Mouse (Mus musculus) adrenal gland, adult (tissue): ENCODE results near the gene Ccdc40.

ENCODE experiments used
- DNase-seq, 2 experiments: peaks; one replicate each; pipeline ENCODE4 v3.0.0; 2022 to 2023; ENCODE audit warnings: low spot score in 1 of 2; ENCODE audit not compliant: inconsistent age in 2 of 2

Ccdc40 gene

GRCm38 (mm10) chr11:119228091-119228781 is at the start of gene Ccdc40, which contains the start of gene Tbc1d16:
Gene Ccdc40 (plus strand): TSS chr11:119228572.
Gene Tbc1d16 (minus strand): TSS chr11:119228499.
- DNase-seq = peak; percentile 76 to 89

DNA sequence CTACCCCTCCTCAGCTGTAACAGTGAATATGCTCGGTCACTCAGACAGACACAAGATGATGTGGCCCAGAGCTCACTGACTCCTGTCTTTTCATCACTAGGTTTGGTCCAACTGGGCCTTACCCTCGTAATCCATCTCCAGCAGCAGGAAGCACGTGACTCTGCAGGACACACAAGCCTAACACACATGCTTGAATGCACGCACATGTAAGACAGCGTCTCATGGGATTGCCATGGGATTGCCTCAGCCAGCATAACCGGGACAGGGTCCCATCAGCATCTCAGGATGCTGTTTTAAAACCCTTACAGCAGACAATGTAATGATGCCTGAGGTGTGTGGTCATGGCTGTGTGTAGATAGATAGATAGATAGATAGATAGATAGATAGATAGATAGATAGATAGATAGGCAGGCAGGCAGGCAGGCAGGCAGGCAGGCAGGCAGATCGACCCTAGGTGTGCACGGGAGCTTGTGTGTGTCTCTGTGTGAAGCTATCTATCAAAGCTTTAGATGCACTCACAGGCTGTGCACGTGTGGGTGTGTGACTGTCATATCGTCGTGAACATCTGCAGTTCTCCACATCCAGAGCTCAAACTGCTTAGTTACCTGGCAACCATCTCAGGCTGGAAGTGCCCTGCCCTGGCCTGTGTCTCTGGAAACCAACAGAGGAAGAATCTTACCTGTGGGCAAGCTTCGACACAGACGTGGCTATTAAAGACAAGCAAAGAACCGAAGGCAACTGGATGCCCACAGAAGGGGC is 47.4 kb upstream of the Ccdc40 start:
- DNase-seq = no peak

DNA sequence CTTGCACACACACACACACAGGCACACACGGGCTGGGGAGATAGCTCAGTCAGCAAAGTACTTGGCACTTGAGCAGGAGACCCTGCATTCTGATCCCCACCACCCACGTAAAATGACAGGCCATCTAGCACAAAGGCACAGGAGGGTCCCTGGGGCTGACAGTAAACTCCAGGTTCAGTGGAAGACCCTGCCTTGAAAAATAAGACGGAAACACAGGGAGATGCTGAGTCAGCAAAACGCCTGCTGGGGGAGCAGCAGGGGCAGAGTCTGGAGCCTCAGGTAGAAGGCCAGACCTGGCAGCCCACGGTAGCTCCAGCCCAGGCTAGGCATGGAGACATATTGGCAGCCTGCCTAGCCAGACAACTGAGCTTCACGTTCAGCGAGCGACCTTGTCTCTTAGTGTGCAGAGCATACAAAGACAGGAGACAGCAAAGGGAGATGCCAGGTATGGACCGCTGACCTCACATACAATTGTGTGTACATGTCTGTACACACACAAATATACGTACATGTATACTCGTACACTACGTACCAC is 46.4 kb upstream of the Ccdc40 start:
- DNase-seq = no peak

GRCm38 (mm10) chr11:119183684-119184310 is 44.6 kb upstream of the Ccdc40 start:
- peak in 1 of 2 experiments; percentile 44 for DNase-seq

DNA sequence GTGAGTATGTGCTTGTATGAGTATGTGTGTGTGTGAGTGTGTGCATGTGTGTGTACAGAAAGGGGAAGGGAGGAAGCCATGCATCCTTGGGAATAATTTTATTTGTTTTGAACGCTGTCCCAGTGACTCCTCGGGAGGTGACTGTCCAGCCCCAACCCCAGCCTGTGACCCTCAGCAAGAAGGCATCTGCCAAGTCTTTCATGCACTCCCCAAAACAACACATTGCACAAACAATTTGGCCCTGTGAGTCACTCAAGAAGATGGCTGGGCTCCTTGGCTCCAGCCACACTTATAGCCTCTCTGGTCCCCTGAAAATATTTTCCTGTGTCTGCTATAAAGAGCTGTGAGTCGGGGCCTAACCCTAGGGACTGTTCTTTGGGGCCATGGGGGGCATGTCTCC is 42.0 kb upstream of the Ccdc40 start:
- peak; percentile 64 to 89 for DNase-seq

- DNase-seq = peak; percentile 89 to 95
Observed at GRCm38 (mm10) chr11:119186989-119187799, 41.2 kb upstream of the Ccdc40 start.

DNA sequence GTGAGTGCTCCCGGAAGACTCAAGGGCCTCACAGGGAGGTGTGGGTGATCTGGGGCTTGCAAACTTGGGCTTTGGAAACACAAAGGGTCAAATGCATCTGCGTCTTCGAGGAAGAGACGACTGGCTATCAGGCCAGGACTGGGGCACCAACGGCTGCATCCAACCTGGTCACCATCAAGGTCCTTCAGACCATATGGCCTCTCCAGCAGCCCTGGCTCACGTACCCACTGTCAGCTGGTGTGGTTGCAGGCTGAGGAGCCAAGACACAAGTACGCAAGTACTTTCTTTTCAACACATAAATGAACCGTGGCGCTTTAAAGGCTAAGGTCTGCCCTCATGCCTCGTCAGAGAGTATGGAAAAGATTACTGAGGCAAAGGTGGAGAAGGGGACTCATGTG is 40.6 kb upstream of the Ccdc40 start:
- no peak for DNase-seq

DNA sequence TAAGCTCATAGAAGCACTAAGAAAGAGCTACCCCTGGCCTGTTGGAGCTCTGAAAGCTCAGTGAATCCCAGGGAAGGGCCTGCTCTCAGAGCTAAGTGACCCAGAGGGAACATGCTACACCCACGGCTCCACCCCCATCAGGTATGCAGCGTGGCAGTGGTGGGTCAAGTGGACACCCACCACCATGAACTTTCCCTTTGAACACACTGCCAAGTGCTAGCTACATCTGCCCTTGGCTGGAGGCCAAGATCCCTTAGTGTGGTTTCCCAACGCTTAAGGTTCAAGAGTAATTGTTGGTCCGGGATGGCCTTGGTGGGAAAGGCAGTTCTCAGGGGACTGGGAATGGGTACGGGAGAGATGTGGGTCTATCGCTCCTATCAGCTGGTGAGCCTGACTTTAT is 40.0 kb upstream of the Ccdc40 start:
- peak; percentile 74 to 92 for DNase-seq

DNA sequence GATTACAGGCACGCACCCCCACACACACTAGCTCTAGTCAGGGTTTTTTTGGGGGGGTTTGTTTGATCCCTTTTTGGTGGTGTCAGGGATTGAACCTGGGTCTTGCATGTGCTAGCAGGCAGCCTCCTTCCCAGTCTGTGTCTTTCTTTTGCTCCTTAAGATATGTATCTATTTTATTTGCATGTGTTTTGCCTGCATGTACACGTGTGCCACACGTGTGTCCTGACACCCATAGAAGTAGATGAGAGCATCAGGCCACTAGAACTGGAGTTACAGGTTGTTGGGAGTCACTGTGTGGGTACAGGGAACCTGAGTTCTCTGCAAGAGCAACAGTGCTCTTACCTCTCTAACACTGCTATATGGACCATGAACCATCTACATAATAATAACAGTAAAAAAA is 39.1 kb upstream of the Ccdc40 start:
- DNase-seq = no peak

DNA sequence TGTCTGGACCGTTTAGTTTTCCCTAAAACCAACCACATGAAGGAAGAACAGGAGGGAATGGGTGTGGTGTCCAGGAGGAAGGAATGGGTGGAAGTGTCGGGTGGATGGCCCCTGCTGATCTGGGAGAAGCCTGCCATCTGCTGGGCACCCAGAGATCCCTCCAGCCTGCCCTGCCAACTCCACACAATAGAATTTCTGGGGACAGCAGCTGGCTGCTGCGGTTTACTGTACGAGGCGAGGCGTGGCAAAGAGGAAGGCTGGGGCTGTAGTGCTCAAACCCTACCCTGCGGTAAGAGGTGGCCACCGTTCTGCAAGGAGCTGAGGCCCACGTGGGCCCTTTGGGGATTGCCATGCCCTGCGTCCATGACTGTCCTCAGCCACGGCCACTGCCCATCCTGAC is 37.9 kb upstream of the Ccdc40 start:
- DNase-seq = peak; percentile 86 to 90

DNA sequence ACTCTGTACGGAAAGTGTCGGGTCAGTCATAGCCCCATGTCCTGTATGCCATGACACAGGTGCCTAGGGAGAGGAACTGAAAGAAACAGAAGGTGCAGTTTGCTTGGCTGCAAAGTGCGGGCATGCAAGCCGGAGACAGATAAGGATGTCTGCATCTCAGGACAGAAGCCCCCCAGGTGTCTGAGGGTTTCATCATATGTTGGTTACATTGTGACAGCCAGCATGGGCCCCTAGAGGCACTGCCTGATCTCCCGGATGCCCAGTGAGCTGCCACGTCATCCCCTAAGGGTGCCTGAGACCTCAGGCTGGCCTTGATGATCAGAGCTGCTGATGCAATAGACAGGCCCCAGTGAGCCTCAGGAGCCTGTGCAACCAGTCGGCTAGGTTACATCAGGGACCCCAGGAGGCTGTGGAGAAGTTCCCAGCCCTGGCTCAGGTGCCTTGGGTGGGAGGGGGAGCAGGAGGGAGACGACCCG is 36.7 kb upstream of the Ccdc40 start:
- peak; percentile 72 to 87 for DNase-seq

- DNase-seq = no peak
Observed at GRCm38 (mm10) chr11:119192176-119192575, 36.2 kb upstream of the Ccdc40 start.

DNA sequence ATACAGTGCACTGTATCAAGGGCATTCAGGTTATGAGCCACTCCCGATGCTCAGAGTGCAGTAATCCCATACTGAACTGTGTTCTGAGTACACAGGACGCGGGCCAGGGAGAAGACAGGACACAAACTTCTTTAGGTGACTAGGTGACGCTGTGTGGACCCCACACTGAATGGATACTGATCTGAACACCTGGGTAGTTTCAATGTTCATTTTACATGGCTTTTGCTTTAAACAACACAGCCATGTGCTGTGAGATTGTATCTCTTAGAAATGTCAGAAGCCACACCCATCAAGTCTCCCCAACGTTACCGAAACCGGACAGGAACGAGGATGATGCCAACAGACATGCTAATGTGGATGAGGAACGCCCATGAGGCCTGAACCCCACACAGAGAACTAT is 35.8 kb upstream of the Ccdc40 start:
- DNase-seq = no peak

DNA sequence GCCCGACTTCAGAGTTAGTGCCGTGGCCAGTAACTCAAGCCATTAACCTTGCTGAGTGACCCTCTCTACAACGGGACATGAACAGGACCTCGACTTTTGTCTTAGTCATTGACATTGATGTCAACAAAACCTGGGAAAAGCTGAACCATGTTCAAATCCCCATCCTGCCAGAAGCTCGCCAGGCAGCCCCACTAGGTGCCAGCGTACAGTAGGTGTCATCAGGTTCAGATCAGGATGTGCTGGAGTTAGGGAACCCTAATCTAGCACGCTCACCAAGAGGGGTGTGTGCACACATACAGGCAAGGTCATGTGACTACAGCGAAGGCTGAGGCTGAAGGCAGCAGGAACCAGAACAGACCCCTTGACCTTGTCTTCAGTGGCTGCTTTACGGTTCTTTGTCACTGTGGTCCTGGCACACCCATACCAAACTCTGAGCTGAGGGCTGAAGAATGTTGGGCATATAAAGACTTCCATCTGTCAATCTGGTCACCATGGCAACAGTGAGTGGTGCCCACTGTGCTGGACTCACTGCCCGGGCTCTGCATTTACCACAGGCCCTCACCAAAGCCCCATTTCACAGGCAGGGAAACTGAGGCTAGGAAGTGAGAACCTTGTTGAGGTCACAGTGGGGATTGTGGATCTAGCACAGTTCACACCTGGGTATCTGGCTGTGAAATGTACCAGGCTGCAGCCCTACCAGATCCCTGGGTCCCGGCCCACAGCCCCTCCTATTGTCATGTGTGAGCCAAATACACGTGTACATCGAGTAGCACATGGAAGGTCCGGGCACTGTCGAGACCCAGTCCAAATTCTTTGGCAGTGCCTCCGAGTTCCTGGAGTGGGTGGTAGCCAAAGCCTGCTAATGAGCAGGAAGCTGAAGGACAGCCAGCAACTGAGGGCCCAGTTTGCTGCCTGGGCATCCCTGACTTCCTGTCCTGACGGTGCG is 30.5 kb upstream of the Ccdc40 start:
- no peak for DNase-seq

DNA sequence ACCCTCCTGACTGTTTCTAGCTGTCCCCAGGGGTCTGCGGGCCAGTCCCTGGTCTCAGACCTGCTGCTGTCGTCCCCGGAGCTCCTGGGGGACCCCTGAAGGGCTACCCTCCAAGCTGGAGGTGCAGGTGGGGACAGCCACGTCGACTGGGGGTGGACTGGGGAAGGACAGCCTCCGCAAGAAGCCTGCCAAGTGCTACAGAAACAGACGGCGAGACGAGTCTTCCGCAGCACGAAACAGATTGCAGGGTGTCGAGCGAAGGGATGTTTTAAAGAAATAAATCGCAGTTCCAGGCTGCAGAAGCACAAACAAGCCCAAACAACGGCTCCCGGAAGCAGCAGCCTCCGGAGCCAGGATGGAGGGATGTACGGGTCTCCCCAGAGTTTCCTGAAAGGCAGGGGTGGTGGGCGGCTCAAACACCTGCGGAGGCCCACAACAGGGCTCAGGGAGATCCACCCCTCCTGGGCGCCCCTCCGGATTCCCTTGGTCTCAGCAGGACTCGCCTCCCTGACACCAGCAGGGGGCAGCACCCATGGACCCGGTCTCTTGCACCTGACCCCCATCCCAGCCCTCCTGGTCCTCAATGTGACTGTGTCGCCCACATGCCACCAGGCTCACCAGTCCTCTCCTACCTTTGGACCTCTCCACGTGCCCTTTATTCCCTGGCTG is 29.7 kb upstream of the Ccdc40 start:
- peak in 1 of 2 experiments; percentile 51 for DNase-seq

DNA sequence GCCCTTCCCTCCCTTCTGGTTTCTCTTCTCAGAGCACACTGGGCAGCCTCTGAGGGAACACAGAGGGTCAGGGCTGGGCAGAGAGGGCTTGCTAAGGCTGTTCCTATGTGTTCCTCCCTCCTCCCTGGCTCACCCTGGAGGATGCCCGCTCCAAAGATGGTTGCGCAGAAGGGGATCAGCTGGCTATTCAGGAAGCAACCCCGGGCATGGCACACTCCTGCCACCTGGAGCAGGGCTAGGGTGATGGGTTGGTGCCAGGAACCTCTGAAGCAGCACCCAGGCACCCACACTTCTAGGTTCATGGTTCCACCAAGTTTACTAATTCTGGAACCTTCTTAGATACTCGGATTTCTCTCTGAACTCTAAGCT is 29.2 kb upstream of the Ccdc40 start:
- no peak for DNase-seq

DNA sequence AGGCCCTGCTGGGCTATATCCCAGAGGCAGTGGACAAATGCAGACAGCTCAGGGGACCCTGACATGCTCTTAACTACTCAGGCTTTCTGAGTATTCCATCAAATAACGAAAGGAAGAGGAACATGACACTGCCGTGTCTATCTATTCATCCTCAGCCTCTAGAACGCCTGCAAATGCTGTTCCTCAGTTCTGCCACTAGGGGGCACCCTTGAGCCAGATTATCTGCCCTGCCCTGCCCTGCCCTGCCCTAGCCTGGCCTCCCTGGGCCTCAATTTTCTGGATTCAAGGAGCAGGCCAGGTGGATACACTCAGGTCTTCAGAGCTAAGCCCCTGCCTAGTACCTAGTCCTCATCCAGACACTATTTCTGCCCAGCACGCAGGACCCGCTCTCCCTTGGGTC is 24.9 kb upstream of the Ccdc40 start:
- peak in 1 of 2 experiments; percentile 69 for DNase-seq

DNA sequence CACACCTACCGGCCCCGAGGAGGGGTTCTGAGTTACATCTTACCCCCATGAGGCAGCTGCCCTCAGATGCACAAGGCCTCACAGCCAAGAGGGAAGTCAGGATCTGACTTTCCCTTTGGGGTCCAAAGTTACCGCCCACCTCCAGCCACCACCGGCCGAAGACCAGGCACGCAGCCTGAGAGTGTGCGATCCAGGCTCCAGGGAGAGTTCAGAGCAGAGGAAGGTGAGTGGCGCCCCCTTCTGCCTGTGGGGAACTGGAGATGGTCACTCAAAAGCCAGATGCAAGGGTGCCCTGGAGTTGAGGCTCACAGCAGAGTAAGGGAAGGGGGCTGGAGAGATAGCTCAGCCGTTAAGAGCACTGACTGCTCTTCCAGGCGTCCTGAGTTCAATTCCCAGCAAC is 22.6 kb upstream of the Ccdc40 start:
- no peak for DNase-seq

DNA sequence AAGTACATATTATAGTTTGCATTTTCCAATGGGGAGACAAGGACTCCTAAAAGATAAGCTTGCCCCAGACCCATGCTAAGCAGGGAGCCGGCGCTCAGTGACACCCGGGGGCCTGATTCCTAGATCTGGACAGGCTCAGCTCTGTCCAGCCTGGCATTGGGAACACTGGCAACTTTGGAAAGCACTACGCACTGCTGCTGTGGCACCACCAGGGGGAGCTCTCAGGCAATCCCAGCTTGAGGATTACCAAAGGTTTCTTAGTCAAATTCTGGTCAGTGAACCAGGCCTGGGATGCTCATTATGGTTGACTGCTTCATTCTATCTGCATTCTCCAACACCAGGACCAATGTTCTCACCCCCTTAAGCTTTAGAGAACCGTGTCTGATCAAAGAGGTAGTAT is 21.8 kb upstream of the Ccdc40 start:
- DNase-seq = peak; percentile 77 to 90
